Mouse (Mus musculus): ENCODE data around the gene Apol7e. TPM values are rescaled to one million over a fixed set of nuclear protein-coding genes. Genes with fewer than 3 reads are reported as not detected.
"Not testable (repeated sequence)": the region's sequence is repeated elsewhere in the genome, so short reads cannot be mapped to it uniquely, and the experiment has no call there.

Apol7e gene
- polyA plus RNA-seq, 1 experiment from 2014 or later: 0.03 TPM

DNA sequence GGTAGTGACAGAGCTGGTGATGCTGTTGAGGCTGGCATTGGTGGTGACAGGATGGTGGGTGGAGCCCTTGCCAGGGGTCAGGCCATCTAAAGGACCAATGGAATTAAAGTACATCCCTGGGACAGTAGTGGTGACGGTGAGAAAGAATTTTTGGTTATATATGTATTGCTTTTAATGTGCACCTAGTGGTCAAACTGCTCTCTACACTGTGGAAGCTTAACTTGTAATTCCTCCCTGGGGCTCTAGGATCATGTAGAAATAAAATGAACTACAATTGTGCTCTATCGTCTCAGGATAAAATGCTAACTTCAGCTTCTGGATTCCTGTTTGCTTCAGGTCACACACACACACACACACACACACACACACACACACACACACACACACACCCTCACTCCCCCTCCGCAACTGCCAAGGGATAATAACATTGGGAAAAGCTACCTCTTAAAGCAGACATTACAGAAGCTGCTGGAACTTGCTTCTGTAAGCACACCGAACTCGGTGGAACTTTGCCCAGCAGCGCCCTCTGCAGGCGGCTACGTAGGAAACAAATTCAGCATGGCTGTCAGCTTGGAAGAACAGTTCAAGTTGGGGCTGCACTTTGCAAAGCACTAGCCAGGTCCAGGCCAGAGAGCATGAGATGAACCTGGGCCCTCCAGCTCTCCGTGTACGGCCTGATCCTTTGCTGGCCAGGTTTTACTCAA is 25.7 kb downstream of the Apol7e start:
- not testable (repeated sequence) for H3K9ac ChIP-seq; H3K36me3 ChIP-seq (replicated peaks); ATAC-seq (ENCODE audit: insufficient read depth)

DNA sequence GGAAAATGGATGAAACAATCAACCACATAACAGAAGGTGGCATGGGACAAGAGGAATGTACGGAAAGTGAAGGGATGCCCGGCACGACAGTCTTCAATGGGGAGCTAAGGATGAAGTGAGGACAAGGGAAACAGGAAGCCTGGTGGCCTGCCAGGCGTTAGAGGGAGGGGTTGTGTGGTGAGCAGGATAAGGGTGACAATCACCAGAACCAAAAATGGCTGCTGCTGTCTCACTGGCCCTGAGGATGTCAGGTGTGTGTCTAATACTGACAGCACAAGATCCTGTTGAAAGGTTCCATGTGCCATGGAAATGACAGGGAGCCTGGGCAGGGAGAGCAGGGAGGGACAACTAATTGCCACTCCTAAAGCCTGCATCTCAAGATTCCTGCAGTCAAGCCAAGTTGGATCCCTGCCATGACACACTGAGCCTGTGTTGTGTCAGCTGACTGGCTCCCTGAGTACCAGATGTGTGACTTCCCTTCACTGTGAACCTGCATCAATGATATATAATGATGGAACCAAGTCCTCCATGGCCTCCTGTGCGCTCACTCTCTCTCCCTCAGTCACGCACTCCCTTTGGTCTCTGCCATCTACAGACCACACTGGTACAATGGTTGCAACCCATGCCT is 26.9 kb downstream of the Apol7e start:
- ATAC-seq (ENCODE audit: insufficient read depth): not testable (repeated sequence)
- WGBS (ENCODE audit: insufficient replicate concordance): 47% methylated on average over 6 of the region's 6 CpGs

More for the DNA sequence above, 25.7 kb downstream of the Apol7e start:
- H3K27me3 ChIP-seq; H3K9me3 ChIP-seq (replicated peaks); H3K4me1 ChIP-seq (replicated peaks); H3K4me3 ChIP-seq (replicated peaks); H3K4me2 ChIP-seq; H3K27ac ChIP-seq (replicated peaks): not testable (repeated sequence)
- WGBS (ENCODE audit: insufficient replicate concordance): 20% methylated on average over 3 of the region's 10 CpGs

DNA sequence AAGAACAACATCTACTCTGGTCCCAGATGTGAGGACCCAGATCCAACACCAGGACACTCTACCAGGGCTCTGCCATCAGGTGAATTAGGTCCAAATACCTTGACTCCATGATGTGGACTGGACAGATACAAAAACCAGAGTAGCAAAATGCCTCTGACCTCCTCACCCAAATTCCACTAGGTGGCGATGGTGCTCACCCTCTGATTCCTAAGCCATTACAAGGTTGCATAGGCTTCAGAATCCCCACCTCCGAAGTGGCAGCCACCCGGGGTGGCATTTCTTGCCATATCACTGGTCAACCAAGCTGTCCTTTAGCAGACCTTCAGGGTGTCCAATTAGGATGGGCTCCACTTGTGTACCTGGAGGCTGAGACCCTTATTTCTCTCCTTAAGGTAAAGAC is 28.5 kb downstream of the Apol7e start:
- H3K4me2 ChIP-seq; H3K27me3 ChIP-seq; H3K9me3 ChIP-seq (replicated peaks); H3K4me3 ChIP-seq (replicated peaks); H3K4me1 ChIP-seq (replicated peaks); H3K36me3 ChIP-seq (replicated peaks); ATAC-seq (ENCODE audit: insufficient read depth); H3K9ac ChIP-seq; H3K27ac ChIP-seq (replicated peaks): not testable (repeated sequence)
- 2% methylated on average over 3 of the region's 3 CpGs for WGBS (ENCODE audit: insufficient replicate concordance)

More for the DNA sequence above, 26.9 kb downstream of the Apol7e start:
- H3K4me2 ChIP-seq; H3K4me1 ChIP-seq (replicated peaks); H3K4me3 ChIP-seq (replicated peaks); H3K9me3 ChIP-seq (replicated peaks); H3K9ac ChIP-seq; H3K27ac ChIP-seq (replicated peaks); H3K27me3 ChIP-seq; H3K36me3 ChIP-seq (replicated peaks): not testable (repeated sequence)

DNA sequence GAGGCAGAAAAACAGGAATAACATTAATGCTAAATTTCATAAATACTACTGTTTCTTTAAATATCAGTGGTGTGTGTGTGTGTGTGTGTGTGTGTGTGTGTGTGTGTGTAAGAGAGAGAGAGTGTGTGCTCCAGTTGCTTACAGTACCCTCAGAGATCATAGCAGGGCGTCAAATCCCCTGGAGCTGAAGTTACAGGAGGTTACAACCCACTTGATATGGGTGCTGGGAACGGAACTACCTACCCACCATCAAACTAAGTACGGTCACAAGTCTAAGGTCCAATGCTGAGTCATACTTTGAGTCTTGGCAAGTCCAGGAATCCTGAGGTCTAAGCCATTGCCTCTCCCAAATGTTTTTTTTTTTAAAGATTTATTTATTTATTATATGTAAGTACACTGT is 29.1 kb downstream of the Apol7e start:
- 60% methylated on average over 3 of the region's 3 CpGs for WGBS (ENCODE audit: insufficient replicate concordance)
- not testable (repeated sequence) for H3K27ac ChIP-seq (replicated peaks); H3K9ac ChIP-seq; H3K4me1 ChIP-seq (replicated peaks); H3K9me3 ChIP-seq (replicated peaks); H3K27me3 ChIP-seq; H3K4me2 ChIP-seq; H3K36me3 ChIP-seq (replicated peaks); H3K4me3 ChIP-seq (replicated peaks); ATAC-seq (ENCODE audit: insufficient read depth)

DNA sequence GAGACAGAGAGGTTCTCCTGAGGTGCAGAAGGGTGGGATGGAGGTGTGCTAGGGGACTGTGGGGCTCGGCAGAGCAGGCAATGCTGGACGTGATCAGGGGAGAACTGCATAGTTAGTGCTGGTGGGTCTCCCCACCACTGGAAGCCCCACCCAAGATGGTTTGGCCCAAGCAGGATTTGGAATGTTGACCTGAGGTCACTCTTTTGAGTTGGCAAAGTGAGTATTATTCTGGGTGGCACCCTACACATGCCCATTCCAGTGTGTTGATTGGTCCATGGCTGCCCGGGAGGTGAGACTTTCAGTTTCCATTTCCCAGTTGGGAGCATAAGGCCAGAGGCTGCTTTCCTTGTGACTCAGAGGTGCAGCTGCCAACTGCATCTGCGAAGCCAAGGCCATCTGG is 30.1 kb downstream of the Apol7e start, which contains the start of gene Apol9b:
Apol9b (plus strand) TSS at position 301 of the 400 bp plus-strand sequence.
- not testable (repeated sequence) for H3K4me3 ChIP-seq (replicated peaks); H3K9me3 ChIP-seq (replicated peaks); H3K27ac ChIP-seq (replicated peaks); H3K4me1 ChIP-seq (replicated peaks); ATAC-seq (ENCODE audit: insufficient read depth); H3K36me3 ChIP-seq (replicated peaks); H3K9ac ChIP-seq; H3K27me3 ChIP-seq; H3K4me2 ChIP-seq
- 47% methylated on average over 1 of the region's 4 CpGs for WGBS (ENCODE audit: insufficient replicate concordance)

DNA sequence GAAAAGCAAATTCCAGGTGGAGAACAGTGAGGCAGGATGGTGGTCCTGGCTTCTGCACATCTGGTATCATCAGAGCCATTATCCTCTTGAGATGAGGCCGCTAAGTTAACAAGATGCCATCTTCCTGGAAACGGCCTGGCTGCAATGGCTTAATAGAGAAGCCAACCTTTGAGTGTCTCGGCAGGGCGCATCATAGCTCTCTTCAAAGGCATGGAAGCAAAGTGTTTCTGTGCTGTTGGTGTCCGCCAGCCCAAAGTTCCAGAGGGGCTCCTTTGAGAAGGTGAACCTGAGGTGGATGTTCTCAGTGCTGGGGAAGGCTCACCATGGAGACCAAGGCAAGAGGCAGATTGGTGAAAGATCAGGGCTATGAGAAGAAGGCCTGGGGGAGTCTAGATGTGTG is 32.9 kb downstream of the Apol7e start:
- Histone ChIP-seq H3K4me3 (replicated peaks) (no peak overlapping the region), H3K9ac (no peak overlapping the region), H3K27ac (replicated peaks) (no peak overlapping the region), H3K4me2 (no peak overlapping the region), H3K27me3 (no peaks in the 10 kb centered on the region; the same call in 1 of the 2 replicates), H3K4me1 (replicated peaks) (no peaks in the 10 kb centered on the region), H3K36me3 (replicated peaks) (no peaks in the 10 kb centered on the region), H3K9me3 (replicated peaks) (no peaks in the 10 kb centered on the region)
- 73% methylated on average over 5 of the region's 5 CpGs for WGBS (ENCODE audit: insufficient replicate concordance)
- ATAC-seq (ENCODE audit: insufficient read depth): no peak

DNA sequence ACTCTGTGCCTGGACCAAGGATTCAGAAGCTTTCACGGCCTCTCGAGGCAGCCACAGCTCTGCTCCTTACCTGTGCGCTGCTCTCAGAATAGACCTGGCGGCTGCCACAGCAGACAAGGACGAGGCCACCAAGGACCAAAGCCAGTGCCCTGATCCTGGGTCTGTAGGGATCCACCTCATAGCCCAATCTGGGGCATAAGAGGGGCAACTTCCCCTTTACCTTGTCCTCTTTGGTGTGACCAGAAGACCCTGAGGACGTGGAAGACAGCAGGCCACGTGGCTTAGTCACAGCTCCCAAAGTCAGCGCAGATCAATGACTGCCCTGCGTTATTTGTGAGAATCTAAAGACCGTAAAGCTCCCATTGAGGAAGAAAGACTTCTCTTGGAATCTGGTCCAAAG is 34.2 kb downstream of the Apol7e start:
- not testable (repeated sequence) for H3K4me1 ChIP-seq (replicated peaks); H3K4me2 ChIP-seq; H3K36me3 ChIP-seq (replicated peaks); ATAC-seq (ENCODE audit: insufficient read depth); H3K27me3 ChIP-seq; H3K9me3 ChIP-seq (replicated peaks); H3K9ac ChIP-seq; H3K4me3 ChIP-seq (replicated peaks); H3K27ac ChIP-seq (replicated peaks)
- WGBS (ENCODE audit: insufficient replicate concordance): 56% methylated on average over 10 of the region's 10 CpGs

DNA sequence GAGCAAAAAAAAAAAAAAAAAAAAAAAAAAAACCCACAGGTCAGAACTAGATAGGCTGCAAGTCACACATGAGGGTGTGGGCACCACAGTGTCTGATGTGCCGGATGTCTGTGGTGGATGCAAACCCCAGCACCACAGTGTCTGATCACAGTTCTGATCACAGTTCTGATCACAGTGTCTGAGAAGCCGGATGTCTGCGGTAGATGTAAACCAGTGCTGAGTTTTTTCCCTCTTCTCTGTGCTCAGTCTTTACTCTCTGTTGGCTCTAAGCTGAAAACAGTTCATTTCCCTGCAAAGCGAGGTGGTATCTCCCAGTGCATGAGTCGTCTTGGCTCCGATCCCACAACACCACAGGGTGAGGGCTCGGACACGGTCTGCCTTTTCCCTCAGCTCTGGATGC is 34.7 kb downstream of the Apol7e start:
- H3K4me3 ChIP-seq (replicated peaks); H3K4me2 ChIP-seq; H3K27ac ChIP-seq (replicated peaks); H3K27me3 ChIP-seq; H3K4me1 ChIP-seq (replicated peaks); H3K36me3 ChIP-seq (replicated peaks); H3K9ac ChIP-seq; ATAC-seq (ENCODE audit: insufficient read depth); H3K9me3 ChIP-seq (replicated peaks): not testable (repeated sequence)
- WGBS (ENCODE audit: insufficient replicate concordance): 49% methylated on average over 8 of the region's 8 CpGs

DNA sequence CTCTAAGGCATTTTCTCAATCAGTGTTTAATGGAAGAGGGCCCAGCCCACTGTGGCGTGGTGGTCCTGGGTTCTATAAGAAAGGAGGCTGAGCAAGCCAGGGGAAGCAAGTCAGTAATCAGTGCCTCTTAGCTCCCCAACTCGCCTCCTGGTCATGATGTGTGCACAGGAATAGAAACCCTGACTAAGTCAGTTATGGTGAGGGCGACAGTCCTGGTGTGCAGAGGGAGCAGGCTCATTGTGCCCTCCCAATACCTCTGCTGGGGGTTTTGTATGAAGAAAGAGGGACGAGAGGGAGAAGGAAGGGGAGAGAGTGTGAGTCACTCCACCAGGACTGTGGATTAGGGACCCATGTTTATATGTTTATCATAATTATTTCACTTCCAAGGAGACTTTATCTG is 35.2 kb downstream of the Apol7e start:
- not testable (repeated sequence) for H3K9me3 ChIP-seq (replicated peaks); H3K4me2 ChIP-seq; H3K27me3 ChIP-seq; H3K27ac ChIP-seq (replicated peaks); H3K9ac ChIP-seq; H3K36me3 ChIP-seq (replicated peaks); H3K4me1 ChIP-seq (replicated peaks); H3K4me3 ChIP-seq (replicated peaks); ATAC-seq (ENCODE audit: insufficient read depth)
- 45% methylated on average over 4 of the region's 4 CpGs for WGBS (ENCODE audit: insufficient replicate concordance)

DNA sequence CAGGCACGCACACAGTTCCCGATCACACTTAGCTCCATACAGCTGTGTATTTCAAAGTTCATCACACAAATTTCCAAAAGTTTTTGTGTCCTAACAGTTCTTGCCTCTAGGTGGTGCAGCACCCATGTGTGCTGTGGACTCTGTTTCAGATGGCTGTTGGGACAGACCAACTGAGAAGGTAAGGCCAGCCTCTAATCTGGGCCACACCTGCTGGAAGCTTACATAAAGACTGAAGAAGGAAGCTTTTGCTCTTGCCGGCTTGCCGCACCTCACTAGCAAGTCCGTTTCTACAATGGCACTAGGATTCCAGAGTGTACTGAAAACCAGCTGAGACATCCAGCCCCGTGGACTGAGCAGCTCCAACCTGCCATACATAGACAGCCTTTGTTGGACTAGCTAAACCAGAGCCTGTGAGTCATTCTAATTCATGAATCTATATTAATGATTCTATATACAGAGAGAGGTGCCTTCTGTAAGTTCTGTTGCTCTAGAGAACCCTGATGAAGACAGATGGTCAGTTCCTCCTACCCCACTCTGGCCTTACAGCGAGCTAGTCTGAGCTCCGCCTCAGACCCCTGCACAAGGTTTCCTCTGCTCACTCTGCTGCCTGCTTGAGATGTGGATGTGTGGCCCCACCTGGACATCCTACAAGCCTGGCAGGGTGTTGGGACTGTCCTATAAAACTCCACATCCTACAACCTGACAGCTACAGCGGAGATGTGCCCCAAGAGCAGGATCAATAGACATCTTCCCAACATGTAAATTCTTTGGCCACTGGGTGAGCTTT is 42.0 kb downstream of the Apol7e start:
- H3K4me2 ChIP-seq: no peak overlapping the region
- ATAC-seq (ENCODE audit: insufficient read depth): no peak
- no peak overlapping the region for H3K27ac ChIP-seq (replicated peaks)
- H3K4me3 ChIP-seq (replicated peaks): no peak overlapping the region
- 67% methylated on average over 9 of the region's 9 CpGs for WGBS (ENCODE audit: insufficient replicate concordance)
- no peaks in the 10 kb centered on the region for H3K4me1 ChIP-seq (replicated peaks)
- no peaks in the 10 kb centered on the region for H3K9me3 ChIP-seq (replicated peaks)
- no peak overlapping the region for H3K9ac ChIP-seq
- peaks cover 6% of the 10 kb centered on the region for H3K27me3 ChIP-seq
- H3K36me3 ChIP-seq (replicated peaks): peaks cover 14% of the 10 kb centered on the region

DNA sequence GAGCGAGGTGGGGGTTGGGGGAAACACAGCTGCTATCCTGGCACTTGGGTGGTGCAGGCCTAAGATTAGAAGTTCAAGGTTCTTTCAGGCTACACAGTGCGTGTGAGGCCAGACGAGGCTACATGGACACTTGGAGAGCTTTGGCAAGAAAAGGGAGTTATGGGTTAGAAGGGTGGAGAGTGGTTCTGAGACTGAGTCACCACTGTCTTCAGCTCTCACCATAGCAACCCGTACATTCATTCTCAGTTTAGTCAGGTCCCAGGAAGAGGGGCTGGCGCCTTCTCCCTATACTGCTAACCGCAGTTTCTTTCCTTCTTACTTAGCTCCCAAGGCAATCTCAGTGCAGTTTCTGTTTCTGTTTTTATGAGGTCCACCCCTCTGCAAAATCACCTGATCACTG is 42.9 kb downstream of the Apol7e start:
- not testable (repeated sequence) for H3K4me3 ChIP-seq (replicated peaks); H3K4me2 ChIP-seq; H3K4me1 ChIP-seq (replicated peaks); H3K27ac ChIP-seq (replicated peaks); H3K9ac ChIP-seq; H3K9me3 ChIP-seq (replicated peaks); H3K27me3 ChIP-seq; ATAC-seq (ENCODE audit: insufficient read depth)
- peaks cover 22% of the 10 kb centered on the region for H3K36me3 ChIP-seq (replicated peaks)
- 71% methylated on average over 6 of the region's 6 CpGs for WGBS (ENCODE audit: insufficient replicate concordance)
